In genomic region chr1:82803608-82804007, GRCm38 (mm10) we compare ENCODE assay signal across 13 mouse cellular contexts. TPM values are rescaled to one million over a fixed set of nuclear protein-coding genes. Genes with fewer than 3 reads are reported as not detected.
DNase-seq lines count a peak whose midpoint lies in the region; ATAC-seq and TF ChIP-seq lines count a peak whose summit lies in the region.
"Had no signal": no experiment of that assay in that cellular context is flagged by ENCODE, and none has a peak within 500 bp of the region (broad histone marks: within the 10 kb centered on the region; RNA-seq: fewer than 3 reads in every experiment).

No protein-coding gene starts in this region.

- H3K79me2 ChIP-seq in liver, adult 2 months (ENCODE audit: control insufficient read depth, insufficient read depth, low read length): no peaks in the 10 kb centered on the region

- TF ChIP-seq POLR2A in liver, adult 2 months (IDR thresholded peaks at IDR 0.05; ENCODE audit: extremely low read depth, insufficient read depth, low read length): no peak

- H3K4me3 ChIP-seq in heart, embryonic 12.5 days: no peak overlapping the region
- no peak overlapping the region for H3K4me3 ChIP-seq in liver, adult 2 months (ENCODE audit: insufficient read depth, low read depth, low read length)
- H3K4me3 ChIP-seq in forebrain, embryonic 15.5 days: no peak overlapping the region
- H3K4me3 ChIP-seq: erythroblast, embryonic 14.5 days; hindbrain, embryonic 15.5 days had no signal

- no peak overlapping the region for H3K4me2 ChIP-seq in heart, embryonic 12.5 days
- no peak overlapping the region for H3K4me2 ChIP-seq in forebrain, embryonic 15.5 days (replicated peaks)
- H3K4me2 ChIP-seq: hindbrain, embryonic 15.5 days had no signal

- H3K27me3 ChIP-seq in heart, embryonic 12.5 days (replicated peaks): no peaks in the 10 kb centered on the region
- H3K27me3 ChIP-seq in liver, adult 2 months (ENCODE audit: control insufficient read depth, insufficient read depth, low read length): no peaks in the 10 kb centered on the region
- H3K27me3 ChIP-seq in forebrain, embryonic 15.5 days: no peaks in the 10 kb centered on the region
- H3K27me3 ChIP-seq: hindbrain, embryonic 15.5 days had no signal

- H3K4me1 ChIP-seq in heart, embryonic 12.5 days (replicated peaks): peaks cover 8% of the 10 kb centered on the region
- H3K4me1 ChIP-seq in liver, adult 2 months (ENCODE audit: control insufficient read depth, insufficient read depth, low read length): no peaks in the 10 kb centered on the region
- no peaks in the 10 kb centered on the region for H3K4me1 ChIP-seq in forebrain, embryonic 15.5 days
- H3K4me1 ChIP-seq: hindbrain, embryonic 15.5 days had no signal

- no peak overlapping the region for H3K27ac ChIP-seq in heart, embryonic 12.5 days (ENCODE audit: poor library complexity, severe bottlenecking)
- no peak overlapping the region for H3K27ac ChIP-seq in liver, adult 2 months (replicated peaks; ENCODE audit: insufficient read depth, low read depth, low read length)
- no peak overlapping the region for H3K27ac ChIP-seq in forebrain, embryonic 15.5 days (replicated peaks)
- H3K27ac ChIP-seq: hindbrain, embryonic 15.5 days had no signal

- 0 out of 2 replicates have a peak, but pooled peaks cover 5% of the 10 kb centered on the region for H3K9me3 ChIP-seq in heart, embryonic 12.5 days (replicated peaks)
- H3K9me3 ChIP-seq in forebrain, embryonic 15.5 days: no peaks in the 10 kb centered on the region
- H3K9me3 ChIP-seq: hindbrain, embryonic 15.5 days had no signal

- TF ChIP-seq CTCF in liver, adult 2 months (IDR thresholded peaks at IDR 0.05; ENCODE audit: low read depth, low read length): peak; percentile 85

- WGBS in heart, embryonic 12.5 days: 75% methylated on average over 7 of the region's 7 CpGs
- 75% methylated on average over 7 of the region's 7 CpGs for WGBS in liver, adult 2 months
- WGBS in forebrain, embryonic 15.5 days: 74% methylated on average over 7 of the region's 7 CpGs

- DNase-seq in heart, postnatal 25 days (ENCODE audit: low spot score): no peak
- peak; percentile 48 for DNase-seq in 3T3-L1 (ENCODE audit: low read depth, low spot score)
- DNase-seq in NIH3T3 (ENCODE audit: low read depth): peak; percentile 55
- no peak for DNase-seq in liver, adult 2 months (ENCODE audit: extremely low read depth, low read depth, low spot score)
- no peak for DNase-seq in urinary bladder, postnatal 36 days (ENCODE audit: low spot score in 2 of 2)
- no peak for DNase-seq in gastrocnemius, postnatal 14 days

- ATAC-seq in heart, embryonic 12.5 days (ENCODE audit: insufficient number of reproducible peaks, low FRiP score): peak; percentile 71; the same call in 1 of the 2 replicates
- no peak for ATAC-seq in forebrain, embryonic 15.5 days (replicated peaks)
- ATAC-seq: midbrain, embryonic 16.5 days had no signal

- H3K36me3 ChIP-seq in heart, embryonic 12.5 days: no peaks in the 10 kb centered on the region
- H3K36me3 ChIP-seq in liver, adult 2 months (ENCODE audit: control insufficient read depth, insufficient read depth, low read length): no peaks in the 10 kb centered on the region
- no peaks in the 10 kb centered on the region for H3K36me3 ChIP-seq in forebrain, embryonic 15.5 days
- H3K36me3 ChIP-seq: hindbrain, embryonic 15.5 days had no signal

- intact Hi-C loops in heart, postnatal 25 days (cut with DNase I): no loop called here
- intact Hi-C loops in gastrocnemius, postnatal 14 days (cut with DNase I; ENCODE audit: low total_unique reads): no loop called here

- H3K9ac ChIP-seq in heart, embryonic 12.5 days: no peak overlapping the region
- H3K9ac ChIP-seq in liver, adult 2 months (ENCODE audit: low read depth, low read length): no peak overlapping the region
- H3K9ac ChIP-seq in forebrain, embryonic 15.5 days (replicated peaks): no peak overlapping the region
- H3K9ac ChIP-seq: hindbrain, embryonic 15.5 days had no signal

RNA-seq across cellular contexts. Expression of gene Gm47791, which starts 32.6 kb away (rescaled TPM):
- not detected in 2 replicates for polyA plus RNA-seq in heart, embryonic 12.5 days (2016; fragmentation: Nextera tagmentation; extraction: Ambion mirVana)
- total RNA-seq in heart, postnatal 25 days (2021): not detected
- not detected in 2 replicates for total RNA-seq in liver, adult 2 months (2014; rRNA removed)
- not detected in 2 replicates for polyA plus RNA-seq in liver, adult 2 months (2012; rRNA removed)
- not detected in 2 replicates for polyA plus RNA-seq in forebrain, embryonic 15.5 days (2015; fragmentation: Nextera tagmentation; extraction: Ambion mirVana)
- not detected for total RNA-seq in gastrocnemius, postnatal 14 days (2021)
- total RNA-seq: left cerebral cortex, postnatal 36 days had no signal
- polyA plus RNA-seq: erythroblast, embryonic 14.5 days; hindbrain, embryonic 15.5 days; midbrain, embryonic 16.5 days; stomach, embryonic 14.5 days had no signal

RNA-seq across cellular contexts. Expression of gene Tm4sf20, which starts 35.3 kb away (rescaled TPM):
- polyA plus RNA-seq in heart, embryonic 12.5 days (2016; fragmentation: Nextera tagmentation; extraction: Ambion mirVana): 0.17 TPM in 1 of 2 replicates, not detected in the other
- not detected for total RNA-seq in heart, postnatal 25 days (2021)
- not detected in 2 replicates for total RNA-seq in liver, adult 2 months (2014; rRNA removed)
- not detected in 2 replicates for polyA plus RNA-seq in liver, adult 2 months (2012; rRNA removed)
- not detected in 2 replicates for polyA plus RNA-seq in forebrain, embryonic 15.5 days (2015; fragmentation: Nextera tagmentation; extraction: Ambion mirVana)
- not detected for total RNA-seq in gastrocnemius, postnatal 14 days (2021)
- total RNA-seq: left cerebral cortex, postnatal 36 days had no signal
- polyA plus RNA-seq: erythroblast, embryonic 14.5 days; hindbrain, embryonic 15.5 days had no signal

RNA-seq across cellular contexts. Expression of gene Agfg1, which starts 35.7 kb away (rescaled TPM):
- 46.4 and 47.0 TPM in 2 replicates for polyA plus RNA-seq in heart, embryonic 12.5 days (2016; fragmentation: Nextera tagmentation; extraction: Ambion mirVana)
- 10 to 100 TPM; 30.7 to 32.2 TPM for total RNA-seq in heart, postnatal 25 days (2021)
- total RNA-seq in liver, adult 2 months (2014; rRNA removed): 13.1 and 14.8 TPM in 2 replicates
- 11.7 and 13.6 TPM in 2 replicates for polyA plus RNA-seq in liver, adult 2 months (2012; rRNA removed)
- polyA plus RNA-seq in forebrain, embryonic 15.5 days (2015; fragmentation: Nextera tagmentation; extraction: Ambion mirVana): 34.6 and 36.8 TPM in 2 replicates
- 10 to 100 TPM; 21.5 to 25.3 TPM for total RNA-seq in gastrocnemius, postnatal 14 days (2021)

Comparison
In these comparisons a context has a peak if more than half of its experiments do, and no peak if none do; other contexts are left out.
1. DNase-seq: peak in 3T3-L1 (single experiment) and NIH3T3 (single experiment); none in heart, postnatal 25 days (single experiment), liver, adult 2 months (single experiment), urinary bladder, postnatal 36 days (0 of 2) and gastrocnemius, postnatal 14 days (single experiment).